Mouse (Mus musculus): ENCODE data around the gene Rnf149. TPM values are rescaled to one million over a fixed set of nuclear protein-coding genes. Genes with fewer than 3 reads are reported as not detected.
"Not testable (repeated sequence)": the region's sequence is repeated elsewhere in the genome, so short reads cannot be mapped to it uniquely, and the experiment has no call there.

The Rnf149 gene
- polyA plus RNA-seq, 1 experiment from 2014 or later, result 21.0 TPM

GRCm38 (mm10) chr1:39593836-39594235, 16.6 kb upstream of the Rnf149 start:
- Histone ChIP-seq H3K4me3 (no peak overlapping the region), H3K9me3 (no peaks in the 10 kb centered on the region), H3K27ac (no peak overlapping the region), H3K27me3 (ENCODE audit: insufficient read depth, poor library complexity, severe bottlenecking) (no peaks in the 10 kb centered on the region), H3K4me1 (replicated peaks) (no peaks in the 10 kb centered on the region), H3K36me3 (no peaks in the 10 kb centered on the region)
- no peak for DNase-seq (ENCODE audit: low spot score)
- 90% methylated on average over 10 of the region's 10 CpGs for WGBS

DNA sequence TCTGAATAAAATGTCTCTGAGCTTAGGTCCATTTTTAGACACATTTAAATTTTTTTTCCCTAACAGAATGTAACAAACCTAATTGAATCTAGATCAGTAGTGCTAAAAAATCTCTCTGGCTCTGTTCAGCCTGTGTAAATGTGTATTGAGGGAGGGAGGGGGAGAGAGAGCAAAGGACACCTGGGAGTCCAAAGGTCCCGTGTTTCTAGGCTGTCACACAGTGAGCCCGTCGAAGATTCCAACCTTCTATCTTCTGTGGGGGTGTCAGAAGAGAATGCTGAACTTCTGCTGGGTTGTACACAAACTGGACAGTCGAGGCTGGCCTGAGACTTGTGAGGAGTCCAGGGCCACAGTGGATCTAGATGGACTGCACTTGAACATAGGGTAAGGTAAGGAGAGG, 14.9 kb upstream of the Rnf149 start:
- Histone ChIP-seq H3K9me3 (no peaks in the 10 kb centered on the region), H3K27ac (no peak overlapping the region), H3K4me3 (no peak overlapping the region), H3K4me1 (replicated peaks) (no peaks in the 10 kb centered on the region), H3K36me3 (no peaks in the 10 kb centered on the region), H3K27me3 (ENCODE audit: insufficient read depth, poor library complexity, severe bottlenecking) (no peaks in the 10 kb centered on the region)
- 88% methylated on average over 4 of the region's 4 CpGs for WGBS
- no peak for DNase-seq (ENCODE audit: low spot score)

DNA sequence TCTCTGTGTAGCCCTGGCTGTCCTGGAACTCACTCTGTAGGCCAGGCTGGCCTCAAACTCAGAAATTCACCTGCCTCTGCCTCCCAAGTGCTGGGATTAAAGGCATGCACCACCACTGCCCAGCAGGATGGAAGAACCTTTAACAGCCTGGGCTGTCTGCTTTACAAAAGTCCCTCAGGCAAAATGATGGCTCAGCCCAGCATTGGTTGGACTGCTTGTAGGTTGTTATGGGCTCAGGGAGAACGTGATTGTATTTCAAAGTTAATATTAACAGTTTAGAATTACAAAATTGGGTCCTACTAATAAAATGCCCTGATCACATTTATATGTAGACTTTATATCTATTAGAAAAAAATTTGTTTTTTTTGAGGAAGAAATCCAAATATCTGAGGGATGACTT, 14.4 kb upstream of the Rnf149 start:
- H3K4me1 ChIP-seq (replicated peaks); H3K9me3 ChIP-seq; H3K36me3 ChIP-seq; H3K27ac ChIP-seq; DNase-seq (ENCODE audit: low spot score); H3K27me3 ChIP-seq (ENCODE audit: insufficient read depth, poor library complexity, severe bottlenecking); H3K4me3 ChIP-seq: not testable (repeated sequence)
- 68% methylated on average over 1 of the region's 1 CpGs for WGBS

GRCm38 (mm10) chr1:39590193-39590592, 13.0 kb upstream of the Rnf149 start:
- no peak overlapping the region for H3K4me3 ChIP-seq

DNA sequence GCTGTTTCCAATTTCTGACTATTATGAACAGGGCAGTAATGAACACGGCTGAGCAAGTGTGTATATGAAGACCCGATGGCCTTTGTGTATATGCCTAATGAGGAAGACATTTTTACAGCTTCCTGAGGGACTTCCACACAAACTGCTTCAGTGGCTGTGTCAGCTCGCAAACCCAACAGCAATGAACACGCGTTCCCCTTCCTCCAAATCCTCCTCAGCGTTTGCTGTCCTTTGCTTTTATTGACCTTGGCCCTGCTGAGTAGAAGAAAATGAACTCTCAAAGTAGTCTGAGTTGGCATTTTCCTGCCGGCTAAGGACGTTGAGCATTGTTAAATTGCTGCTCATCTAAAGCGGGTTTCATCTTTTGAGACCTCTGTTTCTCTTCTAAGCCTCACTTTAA, 8.2 kb upstream of the Rnf149 start:
- no peak for DNase-seq (ENCODE audit: low spot score)
- no peak overlapping the region for H3K4me3 ChIP-seq
- no peaks in the 10 kb centered on the region for H3K27me3 ChIP-seq (ENCODE audit: insufficient read depth, poor library complexity, severe bottlenecking)
- no peaks in the 10 kb centered on the region for H3K9me3 ChIP-seq
- H3K4me1 ChIP-seq (replicated peaks), result no peaks in the 10 kb centered on the region
- H3K27ac ChIP-seq, result no peak overlapping the region
- WGBS, result 90% methylated on average over 9 of the region's 9 CpGs
- no peaks in the 10 kb centered on the region for H3K36me3 ChIP-seq

More at GRCm38 (mm10) chr1:39590193-39590592, 13.0 kb upstream of the Rnf149 start:
- no peak for DNase-seq (ENCODE audit: low spot score)
- WGBS, result 89% methylated on average over 5 of the region's 5 CpGs
- H3K27ac ChIP-seq, result no peak overlapping the region
- H3K9me3 ChIP-seq, result no peaks in the 10 kb centered on the region
- no peaks in the 10 kb centered on the region for H3K36me3 ChIP-seq
- no peaks in the 10 kb centered on the region for H3K4me1 ChIP-seq (replicated peaks)
- H3K27me3 ChIP-seq (ENCODE audit: insufficient read depth, poor library complexity, severe bottlenecking), result no peaks in the 10 kb centered on the region

DNA sequence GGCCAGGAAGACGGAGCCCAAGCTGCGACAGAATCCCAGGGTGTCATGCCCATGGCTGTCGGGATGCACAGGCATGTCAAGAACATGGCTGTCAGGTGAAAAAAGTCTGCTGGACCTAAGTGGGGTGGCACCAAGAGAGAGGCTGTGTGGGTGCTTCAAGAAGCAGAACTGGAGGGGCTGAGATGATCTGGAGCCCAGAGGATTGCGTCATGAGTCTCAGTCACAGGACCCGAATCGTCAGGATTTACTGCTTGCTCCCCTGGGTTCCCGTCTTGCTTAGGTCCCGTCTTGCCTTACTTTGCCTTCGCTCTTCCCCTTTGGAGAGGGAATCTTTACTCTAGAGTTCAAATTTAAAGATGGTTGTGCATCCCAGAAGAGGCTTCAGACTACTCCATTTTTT, 6.0 kb upstream of the Rnf149 start:
- Histone ChIP-seq H3K27ac (no peak overlapping the region), H3K4me1 (replicated peaks) (peaks cover 4% of the 10 kb centered on the region; the same call in 1 of the 2 replicates), H3K4me3 (no peak overlapping the region), H3K36me3 (no peaks in the 10 kb centered on the region), H3K9me3 (no peaks in the 10 kb centered on the region), H3K27me3 (ENCODE audit: insufficient read depth, poor library complexity, severe bottlenecking) (no peaks in the 10 kb centered on the region)
- no peak for DNase-seq (ENCODE audit: low spot score)
- 89% methylated on average over 9 of the region's 9 CpGs for WGBS

DNA sequence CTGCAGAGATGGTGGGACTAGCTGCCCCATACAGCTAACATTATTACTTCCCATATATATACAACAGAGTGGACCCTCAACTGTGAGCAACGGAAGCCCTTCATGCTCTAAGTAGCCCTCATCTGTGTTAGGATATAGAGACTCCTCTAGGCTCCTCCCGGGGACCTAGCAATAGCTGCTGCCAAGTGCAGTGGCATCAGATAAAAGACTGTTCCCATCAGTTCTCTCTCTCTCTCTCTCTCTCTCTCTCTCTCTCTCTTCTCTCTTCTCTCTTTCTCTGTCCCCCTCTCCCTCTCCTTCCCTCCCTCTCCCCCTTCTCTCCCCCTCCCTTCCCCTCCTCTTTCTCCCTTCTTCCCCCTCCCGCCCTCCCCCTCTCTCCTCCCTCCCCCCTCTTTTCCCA, 4.0 kb upstream of the Rnf149 start:
- no peak overlapping the region for H3K4me3 ChIP-seq
- H3K4me1 ChIP-seq (replicated peaks), result peaks cover 16% of the 10 kb centered on the region
- H3K9me3 ChIP-seq, result no peaks in the 10 kb centered on the region
- no peaks in the 10 kb centered on the region for H3K27me3 ChIP-seq (ENCODE audit: insufficient read depth, poor library complexity, severe bottlenecking)
- 84% methylated on average over 2 of the region's 3 CpGs for WGBS
- H3K36me3 ChIP-seq, result no peaks in the 10 kb centered on the region
- DNase-seq (ENCODE audit: low spot score), result no peak
- H3K27ac ChIP-seq, result no peak overlapping the region

DNA sequence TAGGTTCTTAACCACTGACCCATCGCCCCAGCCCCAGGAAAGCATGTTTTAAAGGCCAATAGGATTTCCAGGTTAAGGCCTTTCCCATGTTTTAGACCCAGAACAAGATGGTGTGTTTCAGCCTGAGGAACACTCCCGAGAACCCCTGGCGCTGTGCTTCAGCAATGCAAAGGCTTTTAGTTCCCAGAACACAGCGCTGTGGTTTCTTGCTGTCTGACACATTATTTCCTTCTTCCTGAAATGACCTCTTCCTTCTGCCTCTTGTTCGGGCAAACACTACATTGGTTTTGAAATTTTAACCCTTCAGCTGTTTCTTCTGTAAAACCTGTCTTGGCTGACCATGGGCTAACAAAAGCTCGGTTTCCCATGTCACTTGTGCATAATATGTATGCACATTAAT, 1.9 kb upstream of the Rnf149 start:
- H3K27ac ChIP-seq, result no peak overlapping the region
- H3K9me3 ChIP-seq, result no peaks in the 10 kb centered on the region
- peaks cover 35% of the 10 kb centered on the region for H3K4me1 ChIP-seq (replicated peaks)
- WGBS, result 87% methylated on average over 6 of the region's 6 CpGs
- no peak for DNase-seq (ENCODE audit: low spot score)
- no peak overlapping the region for H3K4me3 ChIP-seq
- no peaks in the 10 kb centered on the region for H3K36me3 ChIP-seq
- no peaks in the 10 kb centered on the region for H3K27me3 ChIP-seq (ENCODE audit: insufficient read depth, poor library complexity, severe bottlenecking)

DNA sequence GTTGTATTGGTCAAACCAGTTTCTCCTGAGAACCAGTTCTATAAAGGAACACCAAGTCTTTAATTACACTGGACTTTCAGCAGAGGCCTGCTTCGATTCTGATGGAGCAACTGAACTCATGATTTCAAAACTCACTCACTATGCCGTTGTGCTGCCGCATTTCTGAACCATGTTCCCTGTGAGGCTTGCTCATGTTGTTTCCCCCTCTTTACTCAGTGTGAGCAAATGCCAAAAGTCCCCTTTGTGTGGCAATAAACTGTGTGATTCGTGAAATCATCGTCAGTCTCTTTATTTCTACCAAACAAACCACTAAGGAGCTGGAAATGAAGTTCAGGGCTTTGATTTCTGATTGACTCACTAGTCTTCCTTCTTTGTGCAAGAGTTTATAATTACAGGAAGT, 1.2 kb upstream of the Rnf149 start:
- no peak overlapping the region for H3K27ac ChIP-seq

GRCm38 (mm10) chr1:39576431-39577243, 568 bp downstream of the Rnf149 start:
- WGBS, result under 1% methylated on average over 88 of the region's 88 CpGs
- Histone ChIP-seq H3K36me3 (no peaks in the 10 kb centered on the region), H3K27ac (peak overlapping the region; percentile 96), H3K27me3 (ENCODE audit: insufficient read depth, poor library complexity, severe bottlenecking) (no peaks in the 10 kb centered on the region), H3K9me3 (no peaks in the 10 kb centered on the region), H3K4me1 (replicated peaks) (peaks cover 35% of the 10 kb centered on the region), H3K4me3 (peak overlapping the region; percentile 70)
- peak; percentile 73 for DNase-seq (ENCODE audit: low spot score)

More for the DNA sequence above, 1.2 kb upstream of the Rnf149 start:
- no peaks in the 10 kb centered on the region for H3K9me3 ChIP-seq
- DNase-seq (ENCODE audit: low spot score), result no peak
- H3K4me3 ChIP-seq, result no peak overlapping the region
- no peaks in the 10 kb centered on the region for H3K27me3 ChIP-seq (ENCODE audit: insufficient read depth, poor library complexity, severe bottlenecking)
- peaks cover 35% of the 10 kb centered on the region for H3K4me1 ChIP-seq (replicated peaks)
- no peaks in the 10 kb centered on the region for H3K36me3 ChIP-seq
- WGBS, result 89% methylated on average over 5 of the region's 5 CpGs

GRCm38 (mm10) chr1:39575778-39576375, 1.3 kb downstream of the Rnf149 start:
- Histone ChIP-seq H3K4me1 (replicated peaks) (peaks cover 39% of the 10 kb centered on the region), H3K27ac (peak overlapping the region; percentile 96), H3K4me3 (peak overlapping the region; percentile 70), H3K36me3 (no peaks in the 10 kb centered on the region), H3K9me3 (no peaks in the 10 kb centered on the region), H3K27me3 (ENCODE audit: insufficient read depth, poor library complexity, severe bottlenecking) (no peaks in the 10 kb centered on the region)
- WGBS, result 24% methylated on average over 8 of the region's 8 CpGs
- no peak for DNase-seq (ENCODE audit: low spot score)

DNA sequence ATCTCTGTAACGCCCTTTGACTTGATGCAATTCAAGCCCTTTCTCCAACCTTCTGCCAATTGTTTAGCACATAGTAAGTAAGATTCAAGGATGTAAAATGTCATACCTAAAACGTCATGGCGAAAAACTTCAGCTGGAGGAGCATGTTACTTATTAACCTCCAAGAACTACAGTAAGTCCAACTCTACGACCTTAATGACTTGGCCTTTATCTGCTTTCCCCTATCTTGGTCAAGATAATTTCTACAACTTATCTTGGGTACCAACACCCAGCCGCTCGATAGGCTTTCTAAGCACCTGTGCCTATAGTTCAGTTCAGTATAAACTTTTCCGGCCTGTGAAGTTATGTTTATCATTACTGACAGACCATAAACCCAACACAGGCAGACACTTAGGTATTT, 3.3 kb downstream of the Rnf149 start:
- H3K27me3 ChIP-seq (ENCODE audit: insufficient read depth, poor library complexity, severe bottlenecking), result no peaks in the 10 kb centered on the region
- DNase-seq (ENCODE audit: low spot score), result no peak
- 91% methylated on average over 7 of the region's 7 CpGs for WGBS
- peaks cover 35% of the 10 kb centered on the region for H3K4me1 ChIP-seq (replicated peaks)
- no peaks in the 10 kb centered on the region for H3K9me3 ChIP-seq
- H3K4me3 ChIP-seq, result no peak overlapping the region
- peaks cover 15% of the 10 kb centered on the region; the same call in 1 of the 2 replicates for H3K36me3 ChIP-seq
- no peak overlapping the region for H3K27ac ChIP-seq

- H3K4me1 ChIP-seq (replicated peaks), result peaks cover 25% of the 10 kb centered on the region
- 78% methylated on average over 6 of the region's 6 CpGs for WGBS
- H3K36me3 ChIP-seq, result peaks cover 15% of the 10 kb centered on the region; the same call in 1 of the 2 replicates
- no peak overlapping the region for H3K4me3 ChIP-seq
- H3K9me3 ChIP-seq, result no peaks in the 10 kb centered on the region
- no peak overlapping the region for H3K27ac ChIP-seq
- no peak for DNase-seq (ENCODE audit: low spot score)
- H3K27me3 ChIP-seq (ENCODE audit: insufficient read depth, poor library complexity, severe bottlenecking), result no peaks in the 10 kb centered on the region
Measured at GRCm38 (mm10) chr1:39571653-39572052, 5.6 kb downstream of the Rnf149 start.

Data from hindbrain, embryonic 10.5 days (tissue).